Mouse (Mus musculus) olfactory bulb, adult 2 months (tissue): ENCODE results near the gene Pbxip1.
"Not testable (repeated sequence)": the region's sequence is repeated elsewhere in the genome, so short reads cannot be mapped to it uniquely, and the experiment has no call there.

Source experiments
- CTCF ChIP-seq: fragments of 200-500 bp; IDR thresholded peaks from 2 replicates; pipeline ENCODE4 v1.5.1; 2012; ENCODE audit warnings: low read depth, mild to moderate bottlenecking, low read length, moderate library complexity; ENCODE audit not compliant: insufficient read depth
- POLR2A ChIP-seq: fragments of 200-500 bp; IDR thresholded peaks from 2 replicates; pipeline ENCODE4 v1.6.1; 2012; ENCODE audit warnings: mild to moderate bottlenecking, low read depth, low read length, moderate library complexity; ENCODE audit not compliant: insufficient read depth

- TF ChIP-seq CTCF, POLR2A: not testable (repeated sequence)
Observed at GRCm38 (mm10) chr3:89429021-89429420, 7.5 kb upstream of the Pbxip1 start.
